Mouse (Mus musculus) neural tube, embryonic 15.5 days (tissue): ENCODE measurements around the gene Traf7. TPM values are rescaled to one million over a fixed set of nuclear protein-coding genes. Genes with fewer than 3 reads are reported as not detected.
A peak's percentile ranks its signal among the peaks of the same experiment; 100 is the strongest.

Experiments
- ATAC-seq: fragments of 200-750 bp; cut with Nextera tagmentation; 2 replicates; pipeline ENCODE4 v1.8.0; 2017; ENCODE audit warnings: mild to moderate bottlenecking, moderate TSS enrichment, moderate library complexity; ENCODE audit not compliant: low FRiP score
- H3K27ac ChIP-seq: fragments of 300-500 bp; sonication (generic); replicated peaks from 2 replicates; pipeline ENCODE4 v1.5.1; 2015; ENCODE audit warnings: mild to moderate bottlenecking, inconsistent platforms
- H3K27me3 ChIP-seq: fragments of 300-500 bp; sonication (generic); replicated peaks from 2 replicates; pipeline ENCODE4 v1.6.1; 2015; ENCODE audit warnings: inconsistent platforms
- H3K36me3 ChIP-seq: fragments of 300-500 bp; sonication (generic); 2 replicates; pipeline ENCODE4 v1.6.1; 2015; ENCODE audit warnings: inconsistent platforms
- H3K4me1 ChIP-seq: fragments of 300-500 bp; sonication (generic); 2 replicates; pipeline ENCODE4 v1.6.1; 2015; ENCODE audit warnings: inconsistent platforms
- H3K4me2 ChIP-seq: fragments of 300-500 bp; sonication (generic); 2 replicates; pipeline ENCODE4 v1.6.1; 2015; ENCODE audit warnings: inconsistent platforms, mild to moderate bottlenecking, moderate library complexity
- H3K4me3 ChIP-seq: fragments of 300-500 bp; sonication (generic); replicated peaks from 2 replicates; pipeline ENCODE4 v1.5.1; 2015; ENCODE audit warnings: mild to moderate bottlenecking, inconsistent platforms
- H3K9ac ChIP-seq: fragments of 300-500 bp; sonication (generic); replicated peaks from 2 replicates; pipeline ENCODE4 v1.6.1; 2015; ENCODE audit warnings: mild to moderate bottlenecking, inconsistent platforms
- H3K9me3 ChIP-seq: fragments of 300-500 bp; sonication (generic); replicated peaks from 2 replicates; pipeline ENCODE4 v1.6.1; 2016; ENCODE audit warnings: inconsistent platforms
- WGBS: fragments of 180-500 bp; shearing (Covaris S2); methylation state at CpG from one replicate; pipeline ENCODE4 v1.1.7; 2015; ENCODE audit warnings: mixed read lengths; 5-methylcytosine and 5-hydroxymethylcytosine counted together
- polyA plus RNA-seq: library from polyadenylated mRNA; unstranded; fragments of >200 nt; fragmentation: Nextera tagmentation; extraction: Ambion mirVana; gene quantifications from 2 replicates; pipeline ENCODE4 v1.2.1, GENCODE M21; 2015

Gene Traf7
- polyA plus RNA-seq, 1 experiment from 2014 or later, result 83.2 TPM

- no peak overlapping the region for H3K4me2 ChIP-seq
- 49% methylated on average over 11 of the region's 11 CpGs for WGBS
- no peaks in the 10 kb centered on the region for H3K27me3 ChIP-seq
- H3K27ac ChIP-seq, result no peak overlapping the region
- no peak overlapping the region for H3K9ac ChIP-seq
- H3K4me3 ChIP-seq, result no peak overlapping the region
- H3K36me3 ChIP-seq, result peaks cover 94% of the 10 kb centered on the region
- no peaks in the 10 kb centered on the region for H3K9me3 ChIP-seq
- H3K4me1 ChIP-seq, result peaks cover 2% of the 10 kb centered on the region
- ATAC-seq, result no peak
Measured at GRCm38 (mm10) chr17:24502208-24502607, 25.5 kb downstream of the Traf7 start.

GRCm38 (mm10) chr17:24496026-24496425 is 31.7 kb downstream of the Traf7 start:
- no peak overlapping the region for H3K27ac ChIP-seq
- H3K4me2 ChIP-seq, result no peak overlapping the region
- H3K4me1 ChIP-seq, result peaks cover 27% of the 10 kb centered on the region
- no peaks in the 10 kb centered on the region for H3K9me3 ChIP-seq
- peaks cover 49% of the 10 kb centered on the region for H3K36me3 ChIP-seq
- no peaks in the 10 kb centered on the region for H3K27me3 ChIP-seq
- no peak overlapping the region for H3K9ac ChIP-seq
- WGBS, result 67% methylated on average over 1 of the region's 1 CpGs
- ATAC-seq, result no peak
- H3K4me3 ChIP-seq, result no peak overlapping the region

DNA sequence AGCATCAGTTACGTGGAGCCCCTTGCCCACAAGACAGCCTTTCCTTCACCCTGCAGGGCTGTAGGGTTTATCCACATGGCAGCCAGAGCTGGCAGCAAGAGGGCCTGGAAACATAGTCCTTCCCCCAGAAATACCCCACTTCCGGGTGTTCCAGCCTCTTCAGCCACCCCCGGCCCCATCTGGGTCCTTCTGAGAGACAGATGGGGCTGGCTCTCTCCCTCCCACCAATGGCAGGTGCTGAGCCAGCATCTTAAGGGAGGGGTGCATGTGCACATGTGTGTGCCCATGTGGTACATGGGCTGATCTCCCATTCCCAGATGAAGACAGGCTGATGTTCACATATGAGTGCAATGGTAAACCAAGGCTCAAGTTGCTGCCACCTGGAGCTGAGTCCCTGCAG is 32.3 kb downstream of the Traf7 start:
- WGBS, result 74% methylated on average over 3 of the region's 3 CpGs
- Histone ChIP-seq H3K4me2 (no peak overlapping the region), H3K36me3 (peaks cover 43% of the 10 kb centered on the region), H3K27ac (peak overlapping the region; percentile 41; the same call in 1 of the 2 replicates), H3K27me3 (no peaks in the 10 kb centered on the region), H3K9me3 (no peaks in the 10 kb centered on the region), H3K4me3 (no peak overlapping the region), H3K4me1 (peaks cover 33% of the 10 kb centered on the region), H3K9ac (no peak overlapping the region)
- no peak for ATAC-seq

GRCm38 (mm10) chr17:24494627-24495335 is 33.0 kb downstream of the Traf7 start:
- ATAC-seq, result peak; percentile 63
- Histone ChIP-seq H3K36me3 (peaks cover 39% of the 10 kb centered on the region), H3K4me1 (peaks cover 40% of the 10 kb centered on the region), H3K9me3 (no peaks in the 10 kb centered on the region), H3K27me3 (no peaks in the 10 kb centered on the region), H3K4me3 (no peak overlapping the region), H3K27ac (peak overlapping the region; percentile 41; the same call in 1 of the 2 replicates), H3K9ac (no peak overlapping the region), H3K4me2 (no peak overlapping the region)
- 39% methylated on average over 2 of the region's 2 CpGs for WGBS

DNA sequence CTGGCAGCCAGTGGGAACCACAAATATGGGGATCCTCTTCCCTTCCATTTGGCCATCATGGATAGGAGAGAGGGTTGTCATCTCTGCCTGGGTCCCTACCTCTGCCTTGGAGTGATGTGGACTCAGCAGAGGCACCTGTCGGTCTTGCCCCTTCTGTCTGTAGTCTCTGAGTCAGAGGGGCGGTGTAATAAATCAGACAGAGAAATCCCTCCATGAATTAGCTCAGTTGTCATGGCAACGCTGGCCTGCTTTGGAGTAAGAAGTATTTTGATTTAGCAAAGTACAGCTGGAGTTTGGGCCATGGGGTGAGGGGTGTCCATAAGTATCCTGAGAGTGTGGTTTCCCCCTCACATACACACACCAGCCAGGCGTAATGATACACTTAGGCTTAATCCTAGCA is 37.3 kb downstream of the Traf7 start:
- no peaks in the 10 kb centered on the region for H3K36me3 ChIP-seq
- H3K4me3 ChIP-seq, result peak overlapping the region; percentile 95
- no peaks in the 10 kb centered on the region for H3K9me3 ChIP-seq
- H3K4me1 ChIP-seq, result peaks cover 60% of the 10 kb centered on the region
- peak overlapping the region; percentile 98 for H3K9ac ChIP-seq
- peak overlapping the region; percentile 87 for H3K4me2 ChIP-seq
- WGBS, result 68% methylated on average over 4 of the region's 4 CpGs
- H3K27me3 ChIP-seq, result no peaks in the 10 kb centered on the region
- peak overlapping the region; percentile 96 for H3K27ac ChIP-seq
- no peak for ATAC-seq

- no peaks in the 10 kb centered on the region for H3K9me3 ChIP-seq
- H3K36me3 ChIP-seq, result no peaks in the 10 kb centered on the region
- WGBS, result 8% methylated on average over 19 of the region's 19 CpGs
- H3K27ac ChIP-seq, result peak overlapping the region; percentile 96
- peak overlapping the region; percentile 98 for H3K9ac ChIP-seq
- peaks cover 54% of the 10 kb centered on the region for H3K4me1 ChIP-seq
- H3K4me3 ChIP-seq, result peak overlapping the region; percentile 95
- H3K27me3 ChIP-seq, result no peaks in the 10 kb centered on the region
- H3K4me2 ChIP-seq, result peak overlapping the region; percentile 87
- ATAC-seq, result peak; percentile 48
Measured at GRCm38 (mm10) chr17:24489265-24490030, 38.3 kb downstream of the Traf7 start.

DNA sequence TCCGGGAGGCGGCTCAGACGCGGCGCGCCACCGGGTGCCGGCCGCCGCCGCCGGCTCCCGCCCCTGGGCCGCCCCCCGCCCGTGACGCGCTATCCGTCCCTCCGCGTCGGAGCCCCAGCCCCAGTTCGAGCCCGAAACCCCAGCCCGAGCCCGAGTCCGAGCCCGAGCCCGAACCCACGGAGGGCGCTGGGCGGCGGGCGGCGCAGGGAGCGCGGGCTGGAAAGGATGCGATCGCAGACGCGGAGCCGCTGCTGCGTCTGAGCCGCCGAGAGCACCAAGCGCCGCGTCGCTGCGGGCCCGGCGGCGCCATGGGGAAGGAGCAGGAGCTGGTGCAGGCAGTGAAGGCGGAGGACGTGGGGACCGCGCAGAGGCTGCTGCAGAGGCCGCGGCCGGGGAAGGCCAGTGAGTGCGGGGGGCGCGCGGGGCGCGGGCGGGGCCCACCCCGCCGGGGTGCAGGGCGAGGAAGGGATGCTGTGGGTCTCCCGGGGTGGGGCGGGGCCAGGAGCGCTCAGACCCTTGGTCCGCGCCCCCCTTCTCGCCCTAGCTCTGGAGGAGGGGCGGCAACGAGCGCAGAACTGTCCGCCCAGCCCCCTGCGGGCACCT is 39.0 kb downstream of the Traf7 start:
- peak overlapping the region; percentile 87 for H3K4me2 ChIP-seq
- WGBS, result under 1% methylated on average over 58 of the region's 81 CpGs
- ATAC-seq, result peak; percentile 84
- H3K9me3 ChIP-seq, result no peaks in the 10 kb centered on the region
- H3K36me3 ChIP-seq, result no peaks in the 10 kb centered on the region
- H3K27ac ChIP-seq, result peak overlapping the region; percentile 96
- H3K4me1 ChIP-seq, result peaks cover 51% of the 10 kb centered on the region
- H3K9ac ChIP-seq, result peak overlapping the region; percentile 98
- H3K27me3 ChIP-seq, result no peaks in the 10 kb centered on the region
- H3K4me3 ChIP-seq, result peak overlapping the region; percentile 95

DNA sequence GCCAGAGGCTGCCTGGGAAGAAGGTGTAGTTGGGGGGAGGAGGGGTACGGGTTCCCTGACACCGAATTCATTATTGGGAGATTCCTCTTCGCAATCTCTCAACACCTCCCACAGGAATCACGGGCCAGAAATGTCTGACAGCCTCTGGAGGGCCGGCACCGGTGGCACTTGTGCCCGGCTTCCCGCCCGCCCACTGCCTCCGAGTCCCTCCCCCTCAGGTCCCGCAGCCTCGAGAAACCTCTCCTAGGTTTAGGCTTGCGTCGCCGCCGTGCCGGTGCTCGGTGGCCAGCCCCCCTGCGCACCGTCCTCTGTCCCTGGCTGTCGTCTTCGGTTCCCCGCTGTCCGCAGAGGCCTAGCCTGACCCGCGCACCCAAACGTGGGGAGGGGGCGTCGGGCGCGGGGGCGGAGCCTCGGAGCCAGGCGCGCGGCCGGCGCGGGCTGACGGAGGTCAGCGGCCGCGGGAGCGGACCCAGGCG is 39.5 kb downstream of the Traf7 start, which contains the start of gene Caskin1:
Caskin1 (plus strand) TSS at position 416 of the 476 bp plus-strand sequence.
- WGBS, result under 1% methylated on average over 45 of the region's 45 CpGs
- no peaks in the 10 kb centered on the region for H3K27me3 ChIP-seq

GRCm38 (mm10) chr17:24485090-24485860 is 42.5 kb downstream of the Traf7 start:
- H3K9me3 ChIP-seq, result no peaks in the 10 kb centered on the region
- no peak for ATAC-seq
- H3K9ac ChIP-seq, result 0 out of 2 replicates have a peak overlapping the region, but pooled peaks have one; percentile 14
- 44% methylated on average over 11 of the region's 11 CpGs for WGBS
- H3K4me1 ChIP-seq, result peaks cover 32% of the 10 kb centered on the region
- no peak overlapping the region for H3K4me3 ChIP-seq
- H3K36me3 ChIP-seq, result no peaks in the 10 kb centered on the region
- H3K27ac ChIP-seq, result peak overlapping the region; percentile 78
- no peaks in the 10 kb centered on the region for H3K27me3 ChIP-seq
- no peak overlapping the region for H3K4me2 ChIP-seq

More for the DNA sequence above, 39.5 kb downstream of the Traf7 start, which contains the start of gene Caskin1:
- H3K36me3 ChIP-seq, result no peaks in the 10 kb centered on the region
- peaks cover 51% of the 10 kb centered on the region for H3K4me1 ChIP-seq
- peak within 1 kb of the TSS; percentile 98 for H3K9ac ChIP-seq
- ATAC-seq, result peak; percentile 71
- no peaks in the 10 kb centered on the region for H3K9me3 ChIP-seq
- peak within 1 kb of the TSS; percentile 96 for H3K27ac ChIP-seq
- H3K4me2 ChIP-seq, result peak within 1 kb of the TSS; percentile 87
- peak within 1 kb of the TSS; percentile 95 for H3K4me3 ChIP-seq

DNA sequence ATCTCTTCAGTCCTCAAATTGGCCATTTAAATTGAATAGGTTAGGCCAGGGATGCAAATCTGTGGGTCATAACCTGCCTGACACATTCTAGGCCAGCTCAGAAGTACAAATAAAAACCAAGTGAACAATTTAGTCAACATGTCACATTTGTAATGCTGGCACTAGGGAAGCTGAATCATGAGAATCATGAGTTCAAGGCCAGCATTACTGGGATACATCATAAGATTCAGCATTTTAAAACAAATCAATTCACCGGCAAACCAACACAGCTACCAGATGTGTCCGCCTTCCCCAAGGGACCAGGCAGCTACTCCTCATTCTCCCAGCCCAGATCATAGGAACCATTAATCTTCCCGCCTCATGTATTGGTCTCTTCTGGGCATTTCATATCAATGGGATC is 44.2 kb downstream of the Traf7 start:
- WGBS, result 49% methylated on average over 3 of the region's 3 CpGs

More for the DNA sequence above, 44.2 kb downstream of the Traf7 start:
- no peak for ATAC-seq
- Histone ChIP-seq H3K27ac (no peak overlapping the region), H3K36me3 (no peaks in the 10 kb centered on the region), H3K27me3 (no peaks in the 10 kb centered on the region), H3K4me3 (no peak overlapping the region), H3K4me1 (peaks cover 27% of the 10 kb centered on the region), H3K9me3 (no peaks in the 10 kb centered on the region), H3K9ac (no peak overlapping the region), H3K4me2 (no peak overlapping the region)
